Comparison of ENCODE assay signal across 9 mouse cellular contexts in genomic region chr16:76370041-76370715, GRCm38 (mm10). TPM values are rescaled to one million over a fixed set of nuclear protein-coding genes. Genes with fewer than 3 reads are reported as not detected.
DNase-seq lines count a peak whose midpoint lies in the region; ATAC-seq and TF ChIP-seq lines count a peak whose summit lies in the region.
"Had no signal": no experiment of that assay in that cellular context is flagged by ENCODE, and none has a peak within 500 bp of the region (broad histone marks: within the 10 kb centered on the region; RNA-seq: fewer than 3 reads in every experiment).

No protein-coding gene starts in this region.

- 0 out of 2 replicates have a peak, but pooled peaks cover 5% of the 10 kb centered on the region for H3K36me3 ChIP-seq in embryonic facial prominence, embryonic 12.5 days
- no peaks in the 10 kb centered on the region for H3K36me3 ChIP-seq in hindbrain, embryonic 11.5 days (ENCODE audit: control insufficient read depth, insufficient read depth, low read length)
- H3K36me3 ChIP-seq in liver, embryonic 11.5 days (ENCODE audit: control insufficient read depth, insufficient read depth, low read length) = peaks cover 6% of the 10 kb centered on the region
- no peaks in the 10 kb centered on the region for H3K36me3 ChIP-seq in myocyte (ENCODE audit: control insufficient read depth, insufficient read depth)

- no peak for TF ChIP-seq POLR2A in myocyte (IDR thresholded peaks at IDR 0.05; ENCODE audit: insufficient read length, low read depth)

- 29% methylated on average over 6 of the region's 6 CpGs for whole genome bisulfite sequencing in embryonic facial prominence, embryonic 12.5 days
- WGBS in hindbrain, embryonic 11.5 days = 33% methylated on average over 6 of the region's 6 CpGs
- WGBS in liver, embryonic 11.5 days = 28% methylated on average over 6 of the region's 6 CpGs

- H3K4me2 ChIP-seq in embryonic facial prominence, embryonic 12.5 days (replicated peaks) = peak overlapping the region; percentile 61
- H3K4me2 ChIP-seq in hindbrain, embryonic 11.5 days (replicated peaks; ENCODE audit: low read depth, low read length) = peak overlapping the region; percentile 40; the same call in 1 of the 2 replicates
- peak overlapping the region; percentile 84 for H3K4me2 ChIP-seq in liver, embryonic 11.5 days
- H3K4me2 ChIP-seq in myocyte (ENCODE audit: low read depth) = peak overlapping the region; percentile 89

- H3K27ac ChIP-seq in embryonic facial prominence, embryonic 12.5 days = no peak overlapping the region
- no peak overlapping the region for H3K27ac ChIP-seq in hindbrain, embryonic 11.5 days (ENCODE audit: low read depth, low read length)
- peak overlapping the region; percentile 97 for H3K27ac ChIP-seq in liver, embryonic 11.5 days (ENCODE audit: low read depth, low read length)

- H3K9ac ChIP-seq in embryonic facial prominence, embryonic 12.5 days = no peak overlapping the region
- no peak overlapping the region for H3K9ac ChIP-seq in hindbrain, embryonic 11.5 days (ENCODE audit: low read depth, low read length)
- peak overlapping the region; percentile 95 for H3K9ac ChIP-seq in liver, embryonic 11.5 days (ENCODE audit: low read depth, low read length)

- intact Hi-C loops in gastrocnemius, postnatal 14 days (cut with DNase I; ENCODE audit: low total_unique reads) = no loop called here

- no peaks in the 10 kb centered on the region for H3K27me3 ChIP-seq in embryonic facial prominence, embryonic 12.5 days
- H3K27me3 ChIP-seq in hindbrain, embryonic 11.5 days (ENCODE audit: control insufficient read depth, insufficient read depth, low read length) = no peaks in the 10 kb centered on the region
- H3K27me3 ChIP-seq in liver, embryonic 11.5 days (replicated peaks; ENCODE audit: control insufficient read depth, insufficient read depth, low read length) = no peaks in the 10 kb centered on the region
- no peaks in the 10 kb centered on the region for H3K27me3 ChIP-seq in myocyte (ENCODE audit: control insufficient read depth, insufficient read depth, insufficient read length)
- H3K27me3 ChIP-seq: CH12.LX had no signal

- ATAC-seq in embryonic facial prominence, embryonic 12.5 days (ENCODE audit: insufficient number of reproducible peaks, insufficient read depth, low FRiP score, low TSS enrichment) = no peak
- ATAC-seq in hindbrain, embryonic 11.5 days (ENCODE audit: low FRiP score) = no peak
- peak; percentile 78 for ATAC-seq in liver, embryonic 11.5 days (replicated peaks; ENCODE audit: low FRiP score)

- no peaks in the 10 kb centered on the region for H3K9me3 ChIP-seq in embryonic facial prominence, embryonic 12.5 days
- no peaks in the 10 kb centered on the region for H3K9me3 ChIP-seq in hindbrain, embryonic 11.5 days (ENCODE audit: control insufficient read depth, low read length)
- no peaks in the 10 kb centered on the region for H3K9me3 ChIP-seq in liver, embryonic 11.5 days (ENCODE audit: control insufficient read depth, low read length)

- H3K4me3 ChIP-seq in embryonic facial prominence, embryonic 12.5 days = peak overlapping the region; percentile 82; the same call in 1 of the 2 replicates
- no peak overlapping the region for H3K4me3 ChIP-seq in hindbrain, embryonic 11.5 days (ENCODE audit: low read depth, low read length)
- H3K4me3 ChIP-seq in liver, embryonic 11.5 days (ENCODE audit: low read depth, low read length) = peak overlapping the region; percentile 76
- peak overlapping the region; percentile 50 for H3K4me3 ChIP-seq in myocyte

- H3K4me1 ChIP-seq in embryonic facial prominence, embryonic 12.5 days = peaks cover 27% of the 10 kb centered on the region
- no peaks in the 10 kb centered on the region for H3K4me1 ChIP-seq in hindbrain, embryonic 11.5 days (replicated peaks; ENCODE audit: control insufficient read depth, insufficient read depth, low read length)
- peaks cover 47% of the 10 kb centered on the region for H3K4me1 ChIP-seq in liver, embryonic 11.5 days (replicated peaks; ENCODE audit: control insufficient read depth, insufficient read depth, low read length)

- H3K79me2 ChIP-seq in myocyte (ENCODE audit: control insufficient read depth, insufficient read depth) = peaks cover 69% of the 10 kb centered on the region

- DNase-seq in gastrocnemius, adult 18-20 months (ENCODE audit: low spot score) = peak; percentile 28
- DNase-seq in gastrocnemius, postnatal 14 days = no peak
- DNase-seq in adrenal gland, postnatal 25 days = peak; percentile 27
- DNase-seq in hindbrain, embryonic 11.5 days (ENCODE audit: low spot score) = peak; percentile 37
- DNase-seq in liver, embryonic 11.5 days (ENCODE audit: low spot score) = no peak
- DNase-seq in frontal cortex, postnatal 10 days (ENCODE audit: low spot score in 2 of 2) = no peak

- no peak overlapping the region for H3ac ChIP-seq in myocyte (ENCODE audit: control insufficient read depth, insufficient read length)

TF ChIP-seq in myocyte, 11 proteins besides CTCF, POLR2A, EP300 and RAD21:
- no peak for TF ChIP-seq MYOG (IDR thresholded peaks at IDR 0.05; ENCODE audit: control insufficient read depth in 1 of 3, insufficient read depth in 1 of 3, insufficient read length in 2 of 3, low read depth in 2 of 3)
- TF ChIP-seq MAX (IDR thresholded peaks at IDR 0.05; ENCODE audit: low read depth) = no peak
- no peak for TF ChIP-seq SRF (IDR thresholded peaks at IDR 0.05; ENCODE audit: control insufficient read depth, insufficient read length, low read depth)
- TF ChIP-seq TCF12 (IDR thresholded peaks at IDR 0.05; ENCODE audit: insufficient read depth, poor library complexity, severe bottlenecking) = no peak
- TF ChIP-seq CEBPB (IDR thresholded peaks at IDR 0.05; ENCODE audit: insufficient read depth, poor library complexity, severe bottlenecking) = no peak
- no peak for TF ChIP-seq E2F4 (IDR thresholded peaks at IDR 0.05; ENCODE audit: insufficient read depth)
- no peak for TF ChIP-seq TCF3 (IDR thresholded peaks at IDR 0.05; ENCODE audit: insufficient read length, low read depth)
- no peak for TF ChIP-seq POLR2AphosphoS2 (IDR thresholded peaks at IDR 0.05; ENCODE audit: insufficient read length, low read depth)
- no peak for TF ChIP-seq MYOD1 (IDR thresholded peaks at IDR 0.05; ENCODE audit: control insufficient read depth in 1 of 3, insufficient read length in 2 of 3, low read depth in 2 of 3)
- no peak for TF ChIP-seq USF1 (IDR thresholded peaks at IDR 0.05; ENCODE audit: low read depth)
- no peak for TF ChIP-seq REST (IDR thresholded peaks at IDR 0.05; ENCODE audit: insufficient read depth, insufficient read length)
TF ChIP-seq in myocyte: peak in this region for 0.

RNA-seq across cellular contexts. Expression of gene Nrip1, which starts 3.4 kb away (rescaled TPM):
- total RNA-seq in gastrocnemius, adult 18-20 months (2021) = 10 to 100 TPM; 32.8 to 45.6 TPM
- 10 to 100 TPM; 36.7 to 37.0 TPM for total RNA-seq in gastrocnemius, postnatal 14 days (2021)
- 77.2 and 97.1 TPM in 2 replicates for total RNA-seq in adrenal gland, postnatal 25 days (2021)
- polyA plus RNA-seq in embryonic facial prominence, embryonic 12.5 days (2016; fragmentation: Nextera tagmentation; extraction: Ambion mirVana) = 48.5 and 52.6 TPM in 2 replicates
- 26.5 and 35.5 TPM in 2 replicates for polyA plus RNA-seq in hindbrain, embryonic 11.5 days (2014; fragmentation: Nextera tagmentation; extraction: Ambion mirVana)
- polyA plus RNA-seq in liver, embryonic 11.5 days (2014; fragmentation: Nextera tagmentation; extraction: Ambion mirVana) = 35.0 and 37.3 TPM in 2 replicates
- 3.9 TPM for polyA plus RNA-seq in myocyte (2012; fragmentation: generic; extraction: Trizol)
- total RNA-seq: CH12.LX had no signal

Comparison
In these comparisons a context has a peak if more than half of its experiments do, and no peak if none do; other contexts are left out.
1. DNase-seq: peak in gastrocnemius, adult 18-20 months (single experiment), adrenal gland, postnatal 25 days (single experiment) and hindbrain, embryonic 11.5 days (single experiment); none in gastrocnemius, postnatal 14 days (single experiment), liver, embryonic 11.5 days (single experiment) and frontal cortex, postnatal 10 days (0 of 2).
2. Peak in every context shown above with its lines, with median percentiles within 50 percentile points of each other: H3K4me2 ChIP-seq.